In the genomic region with DNA sequence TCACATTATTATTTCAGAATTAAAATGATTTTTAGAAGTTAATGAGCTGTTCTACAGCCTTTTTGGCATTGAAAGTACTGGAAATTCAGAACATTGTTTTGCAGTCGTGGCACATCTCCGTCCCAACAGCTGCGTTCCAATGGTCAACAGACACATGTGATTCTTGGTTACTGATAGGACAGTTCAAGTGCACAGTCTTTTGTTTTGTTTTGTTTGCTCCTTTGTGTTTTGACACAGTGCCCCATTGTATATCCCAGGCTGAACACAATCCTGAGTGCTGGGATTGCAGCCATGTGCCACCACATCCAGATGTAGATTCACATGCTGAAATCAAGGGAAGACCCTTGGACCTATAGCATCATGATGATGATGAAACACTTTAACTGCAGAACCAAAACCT, we compare ENCODE assay signal across 18 mouse cellular contexts.
DNase-seq lines count a peak whose midpoint lies in the region; ATAC-seq lines count a peak whose summit lies in the region.
"Had no signal": no experiment of that assay in that cellular context is flagged by ENCODE, and none has a peak within 500 bp of the region (broad histone marks: within the 10 kb centered on the region; RNA-seq: fewer than 3 reads in every experiment).

No protein-coding gene starts in this region.

- no peak for DNase-seq in frontal cortex, postnatal 36 days (ENCODE audit: low spot score in 2 of 2)
- peak; percentile 83 for DNase-seq in layer of hippocampus, adult 9-11 months
- DNase-seq in layer of hippocampus, postnatal 14 days (ENCODE audit: low spot score in 2 of 2) = no peak
- peak; percentile 53 for DNase-seq in right cerebral cortex, adult 18-20 months
- no peak for DNase-seq in right cerebral cortex, postnatal 14 days
- DNase-seq: adrenal gland, postnatal 25 days; B cell, adult 2 months; cerebellum, postnatal 14 days; heart, adult 2 months; heart, postnatal 4 days; kidney, adult 8-10 months; kidney, postnatal 4 days; lung, embryonic 14.5 days; lung, postnatal 14 days; midbrain, embryonic 14.5 days had no signal

- peak; percentile 75 for ATAC-seq in frontal cortex, adult (ENCODE audit: low TSS enrichment)
- ATAC-seq: forebrain, embryonic 13.5 days; intestine, embryonic 16.5 days had no signal

Comparison
In these comparisons a context has a peak if more than half of its experiments do, and no peak if none do; other contexts are left out.
1. DNase-seq: peak in layer of hippocampus, adult 9-11 months (single experiment) and right cerebral cortex, adult 18-20 months (single experiment); none in frontal cortex, postnatal 36 days (0 of 2), layer of hippocampus, postnatal 14 days (0 of 2) and right cerebral cortex, postnatal 14 days (single experiment).